Mouse (Mus musculus) erythroblast, embryonic 14.5 days (primary cell): ENCODE data around the gene Dcp1b. TPM values are rescaled to one million over a fixed set of nuclear protein-coding genes. Genes with fewer than 3 reads are reported as not detected.
"Not testable (repeated sequence)": the region's sequence is repeated elsewhere in the genome, so short reads cannot be mapped to it uniquely, and the experiment has no call there.

ENCODE experiments used
- H3K27me3 ChIP-seq: 2 replicates; pipeline ENCODE4 v1.6.1; 2012; ENCODE audit warnings: inconsistent platforms; ENCODE audit not compliant: control insufficient read depth
- H3K36me3 ChIP-seq: 2 replicates; pipeline ENCODE4 v1.6.1; 2012; ENCODE audit warnings: mild to moderate bottlenecking, inconsistent platforms; ENCODE audit not compliant: control insufficient read depth
- H3K4me1 ChIP-seq: 2 replicates; pipeline ENCODE4 v1.6.1; 2012; ENCODE audit warnings: inconsistent platforms; ENCODE audit not compliant: control insufficient read depth
- H3K4me3 ChIP-seq: replicated peaks from 2 replicates; pipeline ENCODE3; 2012; ENCODE audit warnings: moderate library complexity, mild to moderate bottlenecking, inconsistent platforms
- H3K9me3 ChIP-seq: 2 replicates; pipeline ENCODE4 v1.6.1; 2012; ENCODE audit warnings: low read length, inconsistent platforms, mixed read lengths; ENCODE audit not compliant: control insufficient read depth
- GATA1 ChIP-seq: IDR thresholded peaks from 2 replicates; pipeline ENCODE4 v1.6.1; 2012; ENCODE audit warnings: low read length, inconsistent platforms, mixed read lengths
- TAL1 ChIP-seq: IDR thresholded peaks from 3 replicates; pipeline ENCODE4 v1.6.1; 2012; ENCODE audit warnings: low read length, inconsistent platforms, mixed read lengths
- polyA plus RNA-seq: library from polyadenylated mRNA; stranded (reverse); fragments of >175 nt; gene quantifications from 2 replicates; pipeline ENCODE4 v1.2.3, GENCODE M21; 2012

The Dcp1b gene
- polyA plus RNA-seq, 1 experiment = 1.5 TPM

GRCm38 (mm10) chr6:119200362-119200761 lies 25.3 kb downstream of the Dcp1b start:
- Histone ChIP-seq H3K4me3 (no peak overlapping the region), H3K36me3 (peaks cover 30% of the 10 kb centered on the region), H3K4me1 (no peaks in the 10 kb centered on the region), H3K27me3 (no peaks in the 10 kb centered on the region), H3K9me3 (no peaks in the 10 kb centered on the region)
- TF ChIP-seq TAL1 = no peak
- no peak for TF ChIP-seq GATA1

- Histone ChIP-seq H3K4me1 (no peaks in the 10 kb centered on the region), H3K36me3 (peaks cover 31% of the 10 kb centered on the region), H3K9me3 (no peaks in the 10 kb centered on the region), H3K27me3 (no peaks in the 10 kb centered on the region), H3K4me3 (no peak overlapping the region)
- TF ChIP-seq TAL1 (no peak), GATA1 (no peak)
Measured at GRCm38 (mm10) chr6:119201575-119201974, 26.5 kb downstream of the Dcp1b start.

DNA sequence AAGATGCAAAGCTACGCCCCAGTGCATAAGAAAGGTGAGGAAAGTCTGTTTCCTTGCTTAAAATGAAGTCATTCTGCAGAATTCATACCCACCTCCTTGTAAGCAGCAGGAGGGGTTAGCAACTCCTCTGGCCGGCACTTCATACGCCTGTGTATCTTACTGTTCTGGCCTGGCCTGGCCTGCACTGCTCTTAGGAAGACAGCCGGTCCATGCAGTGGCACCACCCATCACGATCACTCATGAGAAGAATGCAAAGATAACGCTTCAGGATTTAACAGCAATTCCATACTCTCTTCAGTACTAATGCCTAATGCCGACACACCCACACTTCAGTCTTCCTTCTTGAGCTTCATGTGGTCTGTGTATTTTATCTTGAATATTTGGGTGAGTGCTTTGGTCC lies 29.2 kb downstream of the Dcp1b start:
- no peak overlapping the region for H3K4me3 ChIP-seq
- peaks cover 31% of the 10 kb centered on the region for H3K36me3 ChIP-seq
- no peaks in the 10 kb centered on the region for H3K4me1 ChIP-seq
- H3K27me3 ChIP-seq = no peaks in the 10 kb centered on the region
- H3K9me3 ChIP-seq = no peaks in the 10 kb centered on the region
- TF ChIP-seq GATA1 (no peak), TAL1 (no peak)

- Histone ChIP-seq H3K4me3 (no peak overlapping the region), H3K4me1 (no peaks in the 10 kb centered on the region), H3K36me3 (peaks cover 31% of the 10 kb centered on the region), H3K27me3 (no peaks in the 10 kb centered on the region), H3K9me3 (no peaks in the 10 kb centered on the region)
- TF ChIP-seq GATA1 = no peak
- no peak for TF ChIP-seq TAL1
Measured at GRCm38 (mm10) chr6:119204915-119205314, 29.9 kb downstream of the Dcp1b start.

GRCm38 (mm10) chr6:119206006-119206405 lies 31.0 kb downstream of the Dcp1b start:
- not testable (repeated sequence) for H3K27me3 ChIP-seq, H3K9me3 ChIP-seq, H3K4me3 ChIP-seq, H3K4me1 ChIP-seq
- peaks cover 27% of the 10 kb centered on the region for H3K36me3 ChIP-seq

DNA sequence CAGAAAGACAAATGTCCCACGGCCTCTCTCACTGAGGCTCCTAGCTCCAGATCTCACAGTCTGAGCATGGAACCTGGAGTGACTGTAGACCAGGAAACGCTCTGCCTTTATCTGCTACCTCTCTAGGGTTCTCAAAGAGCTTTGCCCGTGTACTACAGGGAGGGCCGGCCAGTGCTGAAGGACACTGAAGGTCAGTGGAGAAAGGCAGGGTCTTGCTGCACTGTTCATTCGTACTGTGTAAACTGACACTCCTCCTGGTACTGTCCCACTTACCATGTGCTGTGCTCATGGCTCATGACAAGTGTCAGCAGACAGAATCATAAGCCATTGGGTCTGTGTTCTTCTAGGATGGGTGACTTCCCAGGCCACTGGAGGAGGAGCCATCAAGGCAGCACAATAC lies 38.3 kb downstream of the Dcp1b start:
- no peaks in the 10 kb centered on the region for H3K4me1 ChIP-seq
- peaks cover 40% of the 10 kb centered on the region for H3K36me3 ChIP-seq
- TF ChIP-seq GATA1 = no peak
- TF ChIP-seq TAL1 = no peak

GRCm38 (mm10) chr6:119214190-119214589 lies 39.1 kb downstream of the Dcp1b start:
- H3K4me3 ChIP-seq = no peak overlapping the region
- H3K36me3 ChIP-seq = peaks cover 42% of the 10 kb centered on the region

More for the DNA sequence above, 38.3 kb downstream of the Dcp1b start:
- Histone ChIP-seq H3K9me3 (no peaks in the 10 kb centered on the region), H3K4me3 (no peak overlapping the region), H3K27me3 (no peaks in the 10 kb centered on the region)

DNA sequence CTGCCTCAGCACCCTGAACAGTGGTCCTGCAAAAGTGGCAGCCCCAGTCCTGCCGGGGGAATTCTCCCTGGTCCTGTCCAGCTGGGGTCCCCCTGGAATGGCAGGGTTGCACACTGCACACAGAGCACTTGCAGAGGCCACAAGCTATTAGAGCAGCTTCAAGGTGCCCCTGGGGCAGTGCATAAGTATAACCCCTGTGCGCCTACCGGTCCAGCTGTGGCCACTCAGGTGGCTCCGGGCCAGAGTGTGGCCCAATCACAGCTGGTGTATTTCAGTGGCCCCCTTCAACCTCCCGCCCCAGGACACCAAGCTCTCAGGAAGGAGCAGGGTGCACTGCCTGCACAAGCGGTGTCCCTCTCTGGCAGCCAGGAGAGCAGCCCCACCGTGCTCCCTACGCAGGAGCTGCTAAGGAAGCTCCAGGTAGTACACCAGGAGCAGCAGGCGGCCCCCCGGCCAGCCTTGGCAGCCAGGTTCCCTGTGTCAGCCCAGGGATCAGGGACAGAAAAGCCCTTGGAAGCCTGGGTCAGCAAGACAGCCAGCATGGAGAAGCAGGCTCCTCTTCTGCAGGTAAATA lies 40.1 kb downstream of the Dcp1b start:
- Histone ChIP-seq H3K36me3 (peaks cover 46% of the 10 kb centered on the region), H3K4me3 (no peak overlapping the region), H3K27me3 (no peaks in the 10 kb centered on the region), H3K4me1 (no peaks in the 10 kb centered on the region), H3K9me3 (no peaks in the 10 kb centered on the region)
- TF ChIP-seq TAL1 (no peak), GATA1 (no peak)

More at GRCm38 (mm10) chr6:119214190-119214589, 39.1 kb downstream of the Dcp1b start:
- Histone ChIP-seq H3K27me3 (no peaks in the 10 kb centered on the region), H3K4me1 (no peaks in the 10 kb centered on the region), H3K9me3 (no peaks in the 10 kb centered on the region)
- TF ChIP-seq GATA1 = no peak
- no peak for TF ChIP-seq TAL1

- Histone ChIP-seq H3K4me3 (no peak overlapping the region), H3K9me3 (no peaks in the 10 kb centered on the region), H3K36me3 (peaks cover 49% of the 10 kb centered on the region), H3K4me1 (no peaks in the 10 kb centered on the region; the same call in 1 of the 2 replicates), H3K27me3 (no peaks in the 10 kb centered on the region)
- TF ChIP-seq GATA1 (no peak), TAL1 (no peak)
Measured at GRCm38 (mm10) chr6:119217661-119218060, 42.6 kb downstream of the Dcp1b start.

DNA sequence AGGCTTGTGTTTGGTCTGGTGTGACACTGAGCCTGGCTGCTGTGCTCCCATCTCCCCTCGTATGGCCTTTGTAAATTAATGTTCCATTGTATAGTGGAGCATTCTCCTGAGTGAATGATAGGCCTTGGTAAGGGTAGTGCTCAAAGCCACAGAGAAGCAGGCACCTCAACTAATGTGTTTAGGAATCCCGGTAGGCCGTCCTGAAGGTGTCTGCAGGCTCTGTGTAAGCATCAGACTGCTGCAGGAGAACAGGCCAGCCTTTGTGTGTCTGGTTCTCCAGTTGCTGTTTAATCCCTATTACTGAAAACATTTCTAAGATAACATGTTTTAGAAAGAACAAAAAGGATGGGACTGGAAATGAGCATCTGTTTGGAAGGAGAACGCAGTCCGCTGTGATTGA lies 43.5 kb downstream of the Dcp1b start:
- peaks cover 42% of the 10 kb centered on the region for H3K36me3 ChIP-seq

More for the DNA sequence above, 43.5 kb downstream of the Dcp1b start:
- Histone ChIP-seq H3K9me3 (no peaks in the 10 kb centered on the region), H3K4me3 (no peak overlapping the region), H3K27me3 (no peaks in the 10 kb centered on the region), H3K4me1 (no peaks in the 10 kb centered on the region; the same call in 1 of the 2 replicates)
- TF ChIP-seq GATA1 = no peak
- TF ChIP-seq TAL1 = no peak
